Mouse (Mus musculus) frontal cortex, postnatal 10 days (tissue): ENCODE data around the gene Far1.

ENCODE experiments used
- DNase-seq, 2 experiments: peaks; one replicate each; pipeline ENCODE4 v3.0.0; 2022; ENCODE audit warnings: low spot score in 2 of 2, mixed read lengths in 1 of 2

The Far1 gene

GRCm38 (mm10) chr7:113571121-113571520 lies 57.5 kb downstream of the Far1 start:
- no peak for DNase-seq

GRCm38 (mm10) chr7:113572741-113573140 lies 59.1 kb downstream of the Far1 start:
- DNase-seq, result no peak

- DNase-seq, result no peak
Observed at GRCm38 (mm10) chr7:113582111-113582510, 68.5 kb downstream of the Far1 start.

GRCm38 (mm10) chr7:113589211-113589610 lies 75.6 kb downstream of the Far1 start:
- DNase-seq, result no peak

GRCm38 (mm10) chr7:113590330-113590729 lies 76.7 kb downstream of the Far1 start:
- DNase-seq, result no peak

- DNase-seq, result no peak
Observed at GRCm38 (mm10) chr7:113591084-113591483, 77.5 kb downstream of the Far1 start.

- no peak for DNase-seq
Observed at GRCm38 (mm10) chr7:113591557-113592354, 78.1 kb downstream of the Far1 start.

- DNase-seq, result no peak
Observed at GRCm38 (mm10) chr7:113592696-113593095, 79.1 kb downstream of the Far1 start.

- DNase-seq, result peak in 1 of 2 experiments; percentile 31
Observed at GRCm38 (mm10) chr7:113594363-113594762, 80.7 kb downstream of the Far1 start.

- no peak for DNase-seq
Observed at GRCm38 (mm10) chr7:113597231-113597630, 83.6 kb downstream of the Far1 start.

- DNase-seq, result no peak
Observed at GRCm38 (mm10) chr7:113601803-113602202, 88.2 kb downstream of the Far1 start.

- DNase-seq, result peak; percentile 52 to 59
Observed at GRCm38 (mm10) chr7:113607928-113608327, 94.3 kb downstream of the Far1 start.

- peak; percentile 35 to 50 for DNase-seq
Observed at GRCm38 (mm10) chr7:113609027-113609705, 95.5 kb downstream of the Far1 start.

GRCm38 (mm10) chr7:113612628-113613027 lies 99.0 kb downstream of the Far1 start:
- DNase-seq, result no peak

- DNase-seq, result no peak
Observed at GRCm38 (mm10) chr7:113614198-113614927, 100.7 kb downstream of the Far1 start.

GRCm38 (mm10) chr7:113619166-113619565 lies 105.5 kb downstream of the Far1 start:
- DNase-seq, result no peak

GRCm38 (mm10) chr7:113619768-113620167 lies 106.1 kb downstream of the Far1 start:
- peak; percentile 39 to 42 for DNase-seq
